Mouse (Mus musculus): Measurements from ENCODE around the gene Noxo1. TPM values are rescaled to one million over a fixed set of nuclear protein-coding genes. Genes with fewer than 3 reads are reported as not detected.
"Not testable (repeated sequence)": the region's sequence is repeated elsewhere in the genome, so short reads cannot be mapped to it uniquely, and the experiment has no call there.

The Noxo1 gene
- polyA plus RNA-seq, 1 experiment from 2014 or later, result 0.79 TPM

GRCm38 (mm10) chr17:24667011-24667410, 29.0 kb upstream of the Noxo1 start:
- not testable (repeated sequence) for DNase-seq (ENCODE audit: extremely low spot score, low spot score); H3K9me3 ChIP-seq; H3K36me3 ChIP-seq (replicated peaks); H3K4me3 ChIP-seq; H3K27me3 ChIP-seq (ENCODE audit: poor library complexity, severe bottlenecking); H3K27ac ChIP-seq
- 72% methylated on average over 7 of the region's 7 CpGs for WGBS
- peaks cover 29% of the 10 kb centered on the region for H3K4me1 ChIP-seq

- Histone ChIP-seq H3K4me3 (no peak overlapping the region), H3K36me3 (replicated peaks) (peaks cover 2% of the 10 kb centered on the region; the same call in 1 of the 2 replicates), H3K9me3 (no peaks in the 10 kb centered on the region), H3K4me1 (peaks cover 33% of the 10 kb centered on the region), H3K27me3 (ENCODE audit: poor library complexity, severe bottlenecking) (no peaks in the 10 kb centered on the region), H3K27ac (no peak overlapping the region)
- DNase-seq (ENCODE audit: extremely low spot score, low spot score), result no peak
- WGBS, result 36% methylated on average over 6 of the region's 6 CpGs
Observed at GRCm38 (mm10) chr17:24667416-24667815, 28.6 kb upstream of the Noxo1 start.

GRCm38 (mm10) chr17:24669214-24669544, 26.9 kb upstream of the Noxo1 start:
- H3K36me3 ChIP-seq (replicated peaks), result peaks cover 13% of the 10 kb centered on the region
- peak overlapping the region; percentile 96 for H3K27ac ChIP-seq
- DNase-seq (ENCODE audit: extremely low spot score, low spot score); H3K9me3 ChIP-seq; H3K27me3 ChIP-seq (ENCODE audit: poor library complexity, severe bottlenecking): not testable (repeated sequence)
- peaks cover 44% of the 10 kb centered on the region for H3K4me1 ChIP-seq
- H3K4me3 ChIP-seq, result peak overlapping the region; percentile 100
- WGBS, result 12% methylated on average over 15 of the region's 15 CpGs

GRCm38 (mm10) chr17:24669545-24670245, 26.3 kb upstream of the Noxo1 start, which contains the start of gene Zfp598:
Gene Zfp598, plus strand, starts transcription at chr17:24669687.
- Histone ChIP-seq H3K36me3 (replicated peaks) (peaks cover 13% of the 10 kb centered on the region), H3K4me3 (peak within 1 kb of the TSS; percentile 100), H3K9me3 (no peaks in the 10 kb centered on the region), H3K27ac (peak within 1 kb of the TSS; percentile 96), H3K27me3 (ENCODE audit: poor library complexity, severe bottlenecking) (no peaks in the 10 kb centered on the region), H3K4me1 (peaks cover 44% of the 10 kb centered on the region)
- WGBS, result under 1% methylated on average over 80 of the region's 80 CpGs
- peak; percentile 93 for DNase-seq (ENCODE audit: extremely low spot score, low spot score)

GRCm38 (mm10) chr17:24670246-24670844, 25.7 kb upstream of the Noxo1 start:
- H3K27me3 ChIP-seq (ENCODE audit: poor library complexity, severe bottlenecking), result no peaks in the 10 kb centered on the region
- H3K36me3 ChIP-seq (replicated peaks), result peaks cover 13% of the 10 kb centered on the region
- H3K4me3 ChIP-seq, result peak overlapping the region; percentile 100
- 16% methylated on average over 8 of the region's 8 CpGs for WGBS
- H3K4me1 ChIP-seq, result peaks cover 44% of the 10 kb centered on the region
- H3K9me3 ChIP-seq, result no peaks in the 10 kb centered on the region
- DNase-seq (ENCODE audit: extremely low spot score, low spot score), result no peak
- peak overlapping the region; percentile 96 for H3K27ac ChIP-seq

- DNase-seq (ENCODE audit: extremely low spot score, low spot score), result no peak
- H3K36me3 ChIP-seq (replicated peaks), result peaks cover 14% of the 10 kb centered on the region
- no peaks in the 10 kb centered on the region for H3K9me3 ChIP-seq
- H3K27ac ChIP-seq, result no peak overlapping the region
- peak overlapping the region; percentile 100 for H3K4me3 ChIP-seq
- 73% methylated on average over 5 of the region's 5 CpGs for WGBS
- H3K4me1 ChIP-seq, result peaks cover 44% of the 10 kb centered on the region
- H3K27me3 ChIP-seq (ENCODE audit: poor library complexity, severe bottlenecking), result no peaks in the 10 kb centered on the region
Observed at GRCm38 (mm10) chr17:24671346-24671745, 24.7 kb upstream of the Noxo1 start.

- no peaks in the 10 kb centered on the region for H3K9me3 ChIP-seq
- DNase-seq (ENCODE audit: extremely low spot score, low spot score), result no peak
- H3K36me3 ChIP-seq (replicated peaks), result peaks cover 22% of the 10 kb centered on the region
- 34% methylated on average over 5 of the region's 5 CpGs for WGBS
- H3K27me3 ChIP-seq (ENCODE audit: poor library complexity, severe bottlenecking), result no peaks in the 10 kb centered on the region
- H3K4me1 ChIP-seq, result peaks cover 44% of the 10 kb centered on the region
- peak overlapping the region; percentile 32; the same call in 1 of the 2 replicates for H3K4me3 ChIP-seq
- H3K27ac ChIP-seq, result no peak overlapping the region
Observed at GRCm38 (mm10) chr17:24672141-24672540, 23.9 kb upstream of the Noxo1 start.

GRCm38 (mm10) chr17:24674277-24674676, 21.8 kb upstream of the Noxo1 start:
- H3K36me3 ChIP-seq (replicated peaks), result peaks cover 44% of the 10 kb centered on the region
- H3K4me3 ChIP-seq, result no peak overlapping the region
- 93% methylated on average over 7 of the region's 7 CpGs for WGBS
- H3K27ac ChIP-seq, result no peak overlapping the region
- H3K27me3 ChIP-seq (ENCODE audit: poor library complexity, severe bottlenecking), result no peaks in the 10 kb centered on the region
- no peaks in the 10 kb centered on the region for H3K9me3 ChIP-seq
- no peak for DNase-seq (ENCODE audit: extremely low spot score, low spot score)
- peaks cover 35% of the 10 kb centered on the region for H3K4me1 ChIP-seq

GRCm38 (mm10) chr17:24676187-24676586, 19.8 kb upstream of the Noxo1 start:
- peak; percentile 63 for DNase-seq (ENCODE audit: extremely low spot score, low spot score)
- H3K36me3 ChIP-seq (replicated peaks), result peaks cover 63% of the 10 kb centered on the region
- H3K27me3 ChIP-seq (ENCODE audit: poor library complexity, severe bottlenecking), result no peaks in the 10 kb centered on the region
- no peaks in the 10 kb centered on the region for H3K9me3 ChIP-seq
- WGBS, result 61% methylated on average over 2 of the region's 2 CpGs
- no peak overlapping the region for H3K27ac ChIP-seq
- peaks cover 23% of the 10 kb centered on the region for H3K4me1 ChIP-seq
- H3K4me3 ChIP-seq, result no peak overlapping the region

- 96% methylated on average over 5 of the region's 5 CpGs for WGBS
- Histone ChIP-seq H3K27me3 (ENCODE audit: poor library complexity, severe bottlenecking) (no peaks in the 10 kb centered on the region), H3K36me3 (replicated peaks) (peaks cover 70% of the 10 kb centered on the region), H3K27ac (no peak overlapping the region), H3K4me3 (no peak overlapping the region), H3K4me1 (peaks cover 16% of the 10 kb centered on the region), H3K9me3 (no peaks in the 10 kb centered on the region)
- no peak for DNase-seq (ENCODE audit: extremely low spot score, low spot score)
Observed at GRCm38 (mm10) chr17:24676877-24677276, 19.2 kb upstream of the Noxo1 start.

- no peak for DNase-seq (ENCODE audit: extremely low spot score, low spot score)
- Histone ChIP-seq H3K4me3 (no peak overlapping the region), H3K36me3 (replicated peaks) (peaks cover 75% of the 10 kb centered on the region), H3K27ac (no peak overlapping the region), H3K27me3 (ENCODE audit: poor library complexity, severe bottlenecking) (no peaks in the 10 kb centered on the region), H3K9me3 (no peaks in the 10 kb centered on the region), H3K4me1 (peaks cover 9% of the 10 kb centered on the region)
- WGBS, result 92% methylated on average over 24 of the region's 24 CpGs
Observed at GRCm38 (mm10) chr17:24677500-24678080, 18.4 kb upstream of the Noxo1 start.

GRCm38 (mm10) chr17:24686514-24686913, 9.5 kb upstream of the Noxo1 start:
- no peak overlapping the region for H3K27ac ChIP-seq
- no peaks in the 10 kb centered on the region for H3K9me3 ChIP-seq
- peak overlapping the region; percentile 35 for H3K4me3 ChIP-seq
- WGBS, result 25% methylated on average over 16 of the region's 16 CpGs
- no peak for DNase-seq (ENCODE audit: extremely low spot score, low spot score)
- peaks cover 32% of the 10 kb centered on the region for H3K4me1 ChIP-seq
- peaks cover 16% of the 10 kb centered on the region for H3K36me3 ChIP-seq (replicated peaks)
- peaks cover 60% of the 10 kb centered on the region for H3K27me3 ChIP-seq (ENCODE audit: poor library complexity, severe bottlenecking)

GRCm38 (mm10) chr17:24687146-24687595, 8.9 kb upstream of the Noxo1 start:
- 2% methylated on average over 25 of the region's 25 CpGs for WGBS
- H3K27ac ChIP-seq, result 0 out of 2 replicates have a peak overlapping the region, but pooled peaks have one; percentile 35
- peaks cover 32% of the 10 kb centered on the region for H3K4me1 ChIP-seq
- no peak for DNase-seq (ENCODE audit: extremely low spot score, low spot score)
- peaks cover 13% of the 10 kb centered on the region for H3K36me3 ChIP-seq (replicated peaks)
- peak overlapping the region; percentile 44 for H3K4me3 ChIP-seq
- peaks cover 66% of the 10 kb centered on the region for H3K27me3 ChIP-seq (ENCODE audit: poor library complexity, severe bottlenecking)
- no peaks in the 10 kb centered on the region for H3K9me3 ChIP-seq

Data from forebrain, embryonic 10.5 days (tissue).